Mouse (Mus musculus): ENCODE data around the gene Pno1.
"Not testable (repeated sequence)": the region's sequence is repeated elsewhere in the genome, so short reads cannot be mapped to it uniquely, and the experiment has no call there.

Gene Pno1

DNA sequence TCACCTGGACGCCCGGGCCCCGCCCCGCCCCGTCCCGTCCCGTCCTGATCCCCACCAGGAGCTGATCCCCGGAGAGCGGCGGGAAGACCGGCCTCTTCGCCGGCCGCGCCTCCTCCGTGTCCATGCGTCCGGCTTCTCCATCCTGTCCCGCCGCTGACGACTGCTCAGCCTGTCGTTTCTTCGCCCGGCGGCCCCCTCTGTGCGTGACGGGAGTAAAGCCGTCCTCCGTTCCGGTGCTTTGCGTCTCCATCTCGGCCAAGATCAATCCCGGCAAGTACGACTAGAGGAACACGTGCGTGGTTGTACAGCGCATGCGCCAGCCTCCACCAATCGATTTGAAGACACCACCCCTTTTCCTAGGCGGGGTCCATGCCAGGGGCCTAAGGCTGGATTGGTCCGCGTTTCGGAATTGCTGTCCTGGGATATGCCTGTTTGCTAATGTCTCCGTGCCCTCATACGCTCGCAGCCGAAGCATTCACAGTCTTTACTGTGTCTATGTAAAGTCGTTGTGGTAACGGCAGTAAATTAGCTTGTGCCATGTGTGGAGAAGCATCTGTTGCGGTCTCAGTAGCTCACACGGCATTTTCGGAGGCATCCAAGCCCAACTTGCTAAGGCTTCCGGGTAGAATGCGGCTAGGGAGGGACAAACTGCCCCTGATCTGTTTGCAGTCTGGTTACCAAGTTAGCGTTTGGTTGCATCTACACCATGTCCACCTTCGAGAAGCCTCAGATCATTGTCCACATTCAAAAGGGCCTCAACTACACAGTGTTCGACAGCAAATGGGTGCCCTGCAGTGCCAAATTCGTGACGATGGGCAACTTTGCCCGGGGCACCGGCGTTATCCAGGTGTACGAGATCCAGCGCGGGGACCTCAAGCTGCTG is at the start of gene Pno1:
TSS of gene Pno1 (minus strand) at position 311 of the 883 bp plus-strand sequence.
- peak; percentile 98 for DNase-seq

DNA sequence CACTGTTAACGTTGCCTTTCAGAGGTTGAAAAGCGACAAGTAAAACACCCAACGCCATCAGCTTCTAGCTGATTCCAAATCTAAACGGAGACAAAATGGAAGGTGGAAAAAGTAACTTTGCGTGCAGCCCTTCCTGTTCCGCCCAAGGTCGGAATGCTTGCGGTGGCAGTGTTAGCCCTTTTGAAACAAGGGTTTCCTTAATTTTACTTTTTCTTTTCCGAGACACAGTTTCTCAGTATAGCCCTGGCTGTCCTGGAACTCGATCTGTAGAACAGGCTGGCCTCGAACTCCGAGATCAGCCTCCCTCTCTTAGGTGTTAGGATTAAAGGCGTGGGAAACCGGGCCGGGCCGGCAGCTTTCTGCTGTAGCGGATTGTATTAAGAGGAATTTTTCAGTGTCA is 46.5 kb upstream of the Pno1 start:
- DNase-seq: peak; percentile 31

DNA sequence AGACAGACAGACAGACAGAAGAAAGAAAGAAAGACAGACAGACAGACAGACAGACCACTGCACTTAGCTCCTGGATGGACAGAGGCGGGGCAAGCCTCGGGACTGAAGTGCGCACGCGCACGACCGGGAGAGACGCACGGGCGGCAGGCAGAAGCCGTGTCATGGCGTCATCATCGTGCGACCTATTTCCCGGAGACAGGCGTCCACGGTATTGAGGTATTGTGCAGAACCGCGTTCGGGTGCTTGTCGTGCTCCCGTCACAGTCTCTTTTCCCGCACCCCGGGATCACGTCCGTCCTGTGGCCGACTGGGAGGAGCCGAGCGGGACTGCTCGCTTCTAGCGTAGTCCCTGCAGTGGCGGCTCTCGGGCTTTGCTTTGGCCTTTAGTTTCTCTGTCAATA is 46.1 kb upstream of the Pno1 start, which contains the start of gene C1d:
TSS of gene C1d (plus strand) at position 137 of the 400 bp plus-strand sequence.
- peak; percentile 98 for DNase-seq

DNA sequence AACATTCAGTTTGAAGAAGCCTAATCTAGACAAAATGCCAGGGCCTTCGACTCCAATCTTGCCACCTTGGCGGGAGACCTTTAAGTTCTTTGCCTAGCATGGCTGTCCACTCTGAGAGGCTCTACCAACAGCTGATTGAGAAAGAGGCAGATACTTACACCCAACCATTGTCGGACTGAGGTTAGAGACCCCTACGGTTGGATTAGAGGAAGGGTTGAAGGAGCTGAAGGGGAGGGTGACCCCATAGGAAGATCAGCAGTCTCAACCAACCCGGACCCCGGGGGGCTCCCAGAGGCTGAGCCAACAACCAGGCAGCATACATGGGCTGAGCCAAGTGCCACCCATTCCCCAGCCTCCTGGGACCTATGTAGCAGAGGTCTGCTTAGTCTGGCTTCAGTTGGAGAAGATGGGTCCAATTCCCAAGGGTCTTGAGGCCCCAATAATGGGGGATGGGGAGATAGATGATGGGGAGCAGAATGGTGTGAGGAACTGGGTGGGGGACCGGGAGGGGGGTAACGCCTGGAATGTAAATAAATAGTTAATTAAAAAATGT is 45.5 kb upstream of the Pno1 start:
- DNase-seq: peak; percentile 10

DNA sequence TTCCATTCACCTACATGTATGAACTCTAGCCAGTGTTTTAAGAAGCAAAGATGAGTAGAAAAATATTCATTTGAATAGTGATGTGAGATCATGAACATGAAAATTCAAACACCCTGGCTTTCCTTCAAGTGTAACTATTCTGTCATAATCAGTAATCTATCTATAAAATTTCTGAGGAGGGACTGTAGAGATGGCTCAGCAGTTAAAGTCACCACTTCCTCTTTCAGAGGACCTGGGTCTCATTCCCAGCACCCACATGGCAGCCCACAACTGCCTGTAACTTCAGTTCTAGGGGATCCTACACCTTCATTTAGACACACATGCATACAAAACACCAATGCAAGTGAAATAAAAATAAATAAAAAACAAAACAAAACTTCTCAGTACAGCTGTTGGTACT is 37.3 kb upstream of the Pno1 start:
- DNase-seq: no peak

DNA sequence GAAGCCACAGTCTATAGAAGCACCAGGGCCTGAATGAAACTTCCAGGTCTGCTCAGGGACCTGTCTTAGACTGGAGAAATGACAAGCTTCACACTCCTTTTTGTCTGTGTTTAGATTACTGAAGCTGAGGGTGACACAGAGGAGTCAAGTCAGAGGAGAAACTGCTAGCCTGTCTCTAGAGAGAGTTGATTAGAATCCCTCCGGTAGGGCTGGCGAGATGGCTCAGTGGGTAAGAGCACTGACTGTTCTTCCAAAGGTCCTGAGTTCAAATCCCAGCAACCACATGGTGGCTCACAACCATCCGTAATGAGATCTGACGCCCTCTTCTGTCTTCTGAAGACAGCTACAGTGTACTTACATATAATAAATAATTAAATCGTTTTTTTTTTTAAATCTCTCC is 27.2 kb upstream of the Pno1 start:
- DNase-seq: not testable (repeated sequence)

DNA sequence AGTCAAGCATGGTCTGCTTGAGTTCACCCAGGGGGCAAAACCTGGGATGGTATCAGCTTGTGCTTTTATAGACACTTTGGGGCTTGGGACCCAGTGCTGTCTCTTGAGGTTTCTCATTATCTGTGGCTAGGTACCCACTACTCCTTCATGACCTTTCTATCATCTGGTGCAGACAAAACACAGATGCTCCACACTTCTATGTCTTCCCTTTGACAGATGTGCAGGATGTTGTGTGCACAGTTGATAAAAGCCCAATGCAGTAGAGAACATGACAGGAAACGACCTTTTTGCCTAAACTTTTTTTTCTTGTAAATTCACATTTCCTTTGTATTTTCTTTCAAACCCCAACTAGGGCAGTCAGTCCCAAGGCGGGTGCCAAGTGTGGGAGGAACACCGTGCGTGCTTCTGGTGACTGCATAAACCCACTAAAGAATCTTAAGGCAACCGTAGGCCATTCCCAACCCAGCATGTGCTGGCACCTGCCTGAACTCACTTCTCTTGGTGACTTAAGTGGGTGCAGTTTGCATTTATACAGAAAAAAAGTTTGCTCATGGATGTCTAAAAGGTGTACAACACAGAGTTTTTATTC is 25.2 kb upstream of the Pno1 start:
- no peak for DNase-seq

DNA sequence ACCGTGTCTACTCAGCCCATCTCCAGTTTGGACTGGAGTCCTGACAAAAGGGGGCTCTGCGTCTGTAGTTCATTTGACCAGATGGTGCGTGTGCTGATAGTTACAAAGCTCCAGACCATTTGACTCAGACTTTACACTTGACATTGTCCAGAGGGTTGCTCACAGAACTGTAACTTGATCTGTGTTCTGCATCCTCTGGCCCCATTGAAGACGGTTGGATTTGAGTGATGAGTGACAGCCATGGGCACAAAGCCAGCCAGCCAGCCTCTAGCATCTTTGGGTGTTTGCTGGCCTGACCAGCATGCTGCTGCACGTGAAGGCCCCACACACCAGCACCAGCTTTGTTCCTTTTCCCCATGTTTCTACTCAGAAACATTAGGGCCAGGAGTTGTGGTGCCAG is 21.4 kb upstream of the Pno1 start:
- no peak for DNase-seq

DNA sequence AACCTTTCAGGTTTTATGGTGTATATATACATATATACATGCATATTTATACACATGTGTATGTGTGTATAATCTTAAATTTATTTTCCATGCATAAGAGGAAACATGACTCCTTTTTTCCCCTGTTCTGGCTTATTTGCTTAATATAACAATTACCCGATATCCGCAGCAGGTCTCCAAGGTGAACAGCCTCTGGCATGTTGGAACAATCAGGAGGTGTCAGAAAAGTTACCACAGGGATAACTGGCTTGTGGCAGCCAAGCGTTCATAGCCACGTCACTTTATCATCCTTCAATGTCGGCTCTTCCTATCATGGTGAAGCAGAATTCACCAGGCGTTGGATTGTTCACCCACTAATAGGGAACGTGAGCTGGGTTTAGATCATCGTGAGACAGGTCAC is 9.8 kb upstream of the Pno1 start:
- no peak for DNase-seq

DNA sequence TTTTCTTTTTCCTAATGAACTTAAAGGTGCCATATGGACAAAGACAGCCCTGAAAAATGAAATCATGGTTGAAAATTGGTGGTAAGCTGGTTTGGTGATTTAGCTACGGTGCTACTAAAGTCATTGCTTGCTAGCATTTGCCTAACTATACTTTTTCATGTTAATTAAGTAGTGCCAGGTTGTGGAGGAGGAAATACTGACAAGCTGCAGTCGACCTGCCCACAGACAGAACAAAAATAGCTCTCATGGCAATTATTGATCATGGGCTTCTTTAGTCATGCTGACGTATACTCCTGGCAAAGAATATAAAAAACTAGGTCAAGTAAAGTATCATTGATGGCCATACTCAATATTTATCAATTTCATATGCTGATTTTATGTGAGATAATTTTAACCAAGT is 4.1 kb upstream of the Pno1 start:
- DNase-seq: no peak

DNA sequence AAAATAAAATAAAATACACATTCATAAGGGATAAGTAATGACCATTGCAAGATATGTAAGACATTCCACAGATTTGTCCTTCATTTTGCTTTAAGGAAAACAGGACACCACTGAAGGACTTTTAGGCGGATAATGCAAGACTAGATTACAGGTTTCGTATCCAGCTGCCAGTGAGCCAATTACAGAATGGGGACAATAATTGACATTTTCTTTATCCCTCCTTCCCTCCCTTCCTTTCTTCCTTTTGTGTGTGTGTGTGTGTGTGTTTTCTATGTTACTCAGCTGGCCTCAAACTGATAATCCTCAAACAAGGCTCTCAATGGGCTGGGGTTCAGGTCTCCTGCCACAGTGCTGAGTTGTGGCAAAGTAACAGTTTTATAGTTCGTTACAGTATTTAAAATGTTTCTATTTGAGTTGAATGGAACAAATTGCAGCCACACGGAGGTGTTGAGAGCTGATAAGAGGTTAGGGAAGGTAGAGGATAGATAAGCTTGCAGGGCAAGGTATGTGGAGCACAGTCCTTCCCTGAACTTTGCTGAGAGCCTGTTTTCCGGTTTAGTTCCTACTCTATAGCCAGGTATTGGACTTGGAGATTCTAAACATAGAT is 1.6 kb upstream of the Pno1 start:
- DNase-seq: no peak

DNA sequence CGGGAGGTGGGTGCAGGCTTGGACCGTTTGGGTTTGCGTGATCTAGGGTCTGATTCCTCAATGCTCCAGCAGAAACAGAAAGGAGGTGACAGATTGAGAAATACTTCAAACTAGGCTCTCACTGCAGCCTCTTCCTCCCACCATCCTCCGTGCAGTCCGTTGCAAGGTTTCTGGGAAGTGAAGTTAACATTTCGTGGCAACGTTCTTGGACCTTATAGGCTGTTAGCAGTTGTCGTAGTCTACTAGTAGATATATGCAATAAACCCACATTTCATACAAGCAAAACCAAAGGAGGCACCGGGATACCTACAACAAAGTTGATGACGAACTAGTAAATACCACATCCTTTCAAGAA is 750 bp upstream of the Pno1 start:
- no peak for DNase-seq

DNA sequence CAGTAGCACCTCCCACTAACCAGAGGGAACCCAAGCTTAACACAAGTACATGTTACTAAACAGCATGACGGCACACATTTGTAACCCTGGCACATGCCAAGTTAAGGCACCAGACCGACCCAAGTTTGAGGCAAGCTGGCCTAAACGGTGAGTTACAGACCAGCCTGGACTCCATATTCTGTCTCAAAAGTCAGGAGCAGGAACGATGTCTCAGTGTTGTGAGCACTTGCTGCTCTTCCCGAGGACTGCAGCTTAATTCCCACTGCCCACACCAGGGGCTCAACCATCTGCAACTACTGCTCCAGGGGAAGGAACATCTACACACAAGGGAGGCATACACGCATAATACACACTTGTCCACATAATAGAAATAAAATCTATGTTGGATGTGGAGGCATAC is 8.9 kb downstream of the Pno1 start:
- no peak for DNase-seq

DNA sequence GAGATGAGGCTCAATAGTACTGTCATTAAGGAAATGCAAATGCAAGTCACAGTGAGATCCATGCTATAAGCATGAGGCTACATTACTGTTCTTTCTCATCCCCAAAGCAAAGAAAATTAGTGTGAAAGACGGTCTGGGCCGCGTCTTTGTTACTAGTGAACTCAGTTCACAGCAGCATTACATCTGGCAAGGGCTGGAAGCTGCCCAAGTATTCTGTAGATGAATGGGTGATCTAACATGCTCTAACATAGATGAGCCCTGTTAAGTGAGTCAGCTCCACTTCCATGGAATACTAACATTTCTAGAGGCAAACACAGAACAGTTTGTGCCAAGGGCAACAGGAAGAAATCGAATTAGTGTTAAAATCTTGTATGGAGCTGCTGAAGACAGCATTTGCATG is 10.4 kb downstream of the Pno1 start:
- no peak for DNase-seq

DNA sequence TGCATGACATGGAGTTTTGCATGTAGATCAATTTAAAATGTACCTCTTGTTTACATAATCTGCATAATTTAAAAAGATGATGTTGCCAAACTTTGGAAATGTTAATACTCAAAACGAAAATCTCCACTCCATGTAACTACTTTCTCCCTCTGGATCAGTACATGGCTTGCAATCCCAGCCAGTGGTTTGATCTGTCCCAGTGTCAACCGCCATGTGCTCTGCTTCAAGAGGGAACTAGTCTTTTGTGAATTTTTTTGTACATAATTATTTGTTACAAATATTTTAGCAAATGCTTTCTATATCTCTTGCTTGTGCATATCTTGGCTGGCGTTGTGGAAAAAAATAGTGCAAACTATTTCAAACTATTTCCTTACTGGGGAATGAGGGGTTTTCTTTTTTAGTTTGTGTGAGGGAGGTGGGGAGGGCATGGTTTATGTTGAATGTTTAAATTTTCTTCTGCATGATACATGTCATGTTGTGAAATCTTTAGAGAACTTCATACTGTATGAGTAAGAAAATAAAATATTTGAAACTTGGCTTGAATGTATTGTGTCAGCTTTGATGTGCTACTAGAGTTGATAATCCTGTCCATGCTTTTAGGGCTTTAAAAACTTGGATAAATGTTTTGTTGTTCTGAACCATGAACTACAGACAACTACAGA is 11.4 kb downstream of the Pno1 start:
- DNase-seq: no peak

DNA sequence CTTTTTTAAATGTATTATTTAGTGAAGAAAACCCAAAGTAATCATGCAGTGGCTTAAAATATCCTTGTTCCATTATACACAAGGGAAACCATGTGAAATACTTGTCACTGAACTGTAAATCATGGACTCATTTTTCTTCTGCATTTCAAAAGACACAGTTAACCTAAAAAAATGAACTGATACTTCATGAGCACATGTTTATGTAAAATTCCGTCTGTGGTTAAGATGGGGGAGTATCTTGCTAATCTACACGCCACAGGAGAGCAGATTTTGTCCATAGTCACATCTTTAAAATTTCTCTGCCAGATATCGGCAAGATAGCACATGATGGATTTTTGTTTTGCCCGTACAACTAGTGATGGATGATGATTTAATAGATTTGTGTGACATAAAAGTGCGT is 12.2 kb downstream of the Pno1 start:
- DNase-seq: no peak

DNA sequence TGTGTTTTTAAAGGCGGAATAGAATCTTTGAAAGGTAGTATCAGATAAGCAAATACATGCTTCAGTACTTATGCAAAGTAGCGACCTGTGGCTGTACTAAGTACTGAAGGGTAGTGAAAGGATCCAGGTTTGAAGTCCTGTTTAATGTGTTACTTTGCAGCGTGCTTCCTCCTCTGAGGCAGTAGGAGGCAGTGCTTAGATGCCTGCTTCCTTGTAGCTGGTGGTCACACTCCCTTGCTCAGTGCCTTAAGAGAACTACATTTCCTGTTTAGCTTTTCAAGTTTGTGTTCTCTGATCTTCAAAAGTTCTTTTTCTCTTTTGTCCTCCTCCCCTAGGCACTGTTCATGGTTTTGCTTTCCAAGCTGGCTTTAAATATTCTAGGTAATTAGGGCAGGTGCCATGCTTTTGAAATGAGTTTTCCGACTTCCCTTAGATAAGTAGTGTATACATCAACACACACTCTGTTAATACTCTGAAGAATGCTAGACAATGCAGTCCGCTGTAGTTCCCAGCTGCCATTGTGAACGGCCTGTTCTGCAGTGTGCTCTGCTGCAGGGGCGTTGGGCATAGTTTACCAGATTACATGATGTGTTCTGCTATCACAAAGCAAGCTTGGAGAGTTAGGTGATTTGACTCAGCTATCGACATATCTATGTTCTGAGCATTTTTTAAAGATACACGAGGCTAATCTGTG is 19.1 kb downstream of the Pno1 start:
- DNase-seq: peak; percentile 16

DNA sequence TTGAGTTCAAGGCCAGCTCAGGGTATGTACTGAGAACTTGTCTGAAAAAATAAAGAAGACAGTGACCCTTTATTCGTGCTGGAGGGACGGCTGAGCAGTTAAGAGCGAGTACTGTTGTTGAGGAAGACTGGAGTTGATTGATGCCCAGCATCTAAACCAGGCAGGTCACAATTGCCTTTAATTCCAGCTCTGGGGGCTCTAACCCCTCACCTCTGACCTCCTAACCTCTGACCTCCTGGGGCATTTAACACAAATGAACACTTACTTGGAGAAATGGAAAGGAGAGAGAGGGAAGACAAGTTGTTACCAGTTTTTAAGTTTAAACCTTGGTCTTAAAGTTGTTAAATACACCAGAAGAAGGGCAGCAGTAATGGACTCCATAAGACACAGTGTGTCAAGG is 22.6 kb downstream of the Pno1 start:
- no peak for DNase-seq

DNA sequence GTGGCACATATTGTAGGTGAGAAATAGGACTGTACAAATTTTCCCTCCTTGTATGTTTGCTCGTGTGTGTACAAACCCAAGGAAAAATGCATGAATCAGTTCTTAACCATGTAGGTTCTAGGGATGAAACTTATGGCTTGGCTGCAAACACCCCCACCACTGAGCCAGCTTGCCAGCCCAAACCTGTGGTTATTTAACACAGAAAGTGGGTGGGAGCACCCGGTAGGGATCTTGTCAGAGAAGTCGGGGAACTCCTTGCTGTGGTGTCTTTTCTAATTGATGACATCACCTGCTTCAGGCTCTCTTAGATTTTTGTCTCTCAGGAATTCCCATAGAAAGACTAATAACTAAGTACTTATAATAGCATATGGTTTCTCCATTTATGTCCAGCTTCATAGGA is 23.7 kb downstream of the Pno1 start:
- DNase-seq: no peak

DNA sequence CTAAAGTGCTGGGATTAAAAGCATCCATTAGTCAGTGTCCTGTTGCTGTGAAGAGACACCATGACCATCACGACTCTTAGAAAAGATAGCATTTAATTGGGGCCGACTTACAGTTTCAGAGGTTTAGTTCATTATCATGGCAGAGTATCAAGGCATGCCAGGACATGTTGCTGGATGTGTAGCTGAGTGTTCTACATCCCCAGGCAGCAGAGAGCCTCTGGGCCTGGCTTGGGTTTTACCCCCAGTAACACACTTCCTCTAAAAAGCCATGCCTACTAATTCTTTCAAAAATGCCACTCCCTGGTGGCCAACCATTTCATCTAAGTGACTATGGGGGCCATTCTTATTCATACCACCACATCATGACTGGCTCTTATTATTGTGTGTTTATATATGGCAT is 28.2 kb downstream of the Pno1 start:
- no peak for DNase-seq

DNA sequence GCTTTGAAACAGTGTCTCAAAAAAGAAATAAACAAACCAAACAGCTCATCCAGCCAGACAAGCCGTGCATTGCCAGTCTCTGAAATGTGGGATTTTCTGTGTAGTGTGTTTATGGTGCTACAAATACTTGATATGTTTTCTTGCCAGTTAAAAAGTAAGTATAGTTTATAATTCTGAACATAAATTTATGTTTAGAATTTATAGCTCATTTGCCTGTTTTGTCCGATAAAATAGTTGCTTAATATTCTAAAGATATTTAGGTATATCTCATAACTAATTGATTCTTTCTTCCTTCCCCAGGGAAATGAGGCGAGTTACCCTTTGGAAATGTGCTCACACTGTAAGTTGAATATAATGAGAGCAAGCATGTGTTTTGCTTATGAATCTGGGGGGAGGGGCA is 29.6 kb downstream of the Pno1 start, which contains the start of gene Wdr92:
TSS of gene Wdr92 (plus strand) at position 301 of the 400 bp plus-strand sequence.
- no peak for DNase-seq

DNA sequence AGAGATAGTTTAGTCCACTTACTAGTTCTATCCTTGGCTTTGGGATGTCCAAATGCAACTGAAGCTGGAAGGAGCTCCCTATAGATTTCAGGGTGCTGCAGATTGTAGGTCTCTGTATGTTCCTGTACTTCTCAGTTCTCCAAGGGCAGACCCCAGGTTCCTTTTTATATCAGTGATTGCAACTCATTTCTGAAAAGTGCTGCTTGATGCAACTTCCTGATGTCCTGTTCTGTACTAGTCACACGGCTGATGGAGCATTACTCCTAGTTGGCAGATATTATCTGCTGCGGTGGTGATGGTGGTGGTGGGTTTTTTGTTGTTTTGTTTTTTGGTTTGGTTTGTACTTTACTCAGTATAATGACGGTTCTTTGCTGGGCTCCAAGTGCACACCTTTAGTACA is 30.6 kb downstream of the Pno1 start:
- DNase-seq: no peak

DNA sequence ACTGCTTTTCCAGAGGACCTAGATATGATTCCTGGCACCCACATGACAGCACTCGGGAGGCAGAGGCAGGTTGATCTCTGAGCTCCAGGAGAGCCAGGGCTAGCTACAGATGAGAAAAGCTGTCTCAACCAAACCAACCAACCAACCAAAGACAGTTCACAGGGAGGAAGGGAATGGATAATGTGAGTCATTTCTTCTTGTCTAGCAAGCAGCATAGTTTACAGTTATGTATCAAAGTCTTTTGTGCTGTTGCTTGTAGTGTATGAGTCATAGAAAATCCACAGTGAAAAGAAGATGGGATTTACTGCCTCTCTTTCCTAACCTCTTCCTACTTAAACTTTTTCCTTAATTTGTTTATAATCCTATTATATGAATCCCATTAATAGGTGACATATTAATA is 34.7 kb downstream of the Pno1 start:
- no peak for DNase-seq
